Mouse (Mus musculus) intestine, postnatal 0 days (tissue): ENCODE measurements around the gene Sars2. TPM values are rescaled to one million over a fixed set of nuclear protein-coding genes. Genes with fewer than 3 reads are reported as not detected.

Experiments used
- ATAC-seq: fragments of 200-750 bp; cut with Nextera tagmentation; 2 replicates; pipeline ENCODE4 v1.8.0; 2017; ENCODE audit warnings: mild to moderate bottlenecking, moderate TSS enrichment, moderate library complexity
- H3K27ac ChIP-seq: fragments of 300-500 bp; sonication (generic); 2 replicates; pipeline ENCODE4 v1.5.1; 2014; ENCODE audit warnings: mild to moderate bottlenecking, low read depth, low read length, moderate library complexity
- H3K27me3 ChIP-seq: fragments of 300-500 bp; sonication (generic); replicated peaks from 2 replicates; pipeline ENCODE4 v1.6.1; 2014; ENCODE audit warnings: low read length, mixed read lengths; ENCODE audit not compliant: control insufficient read depth, insufficient read depth
- H3K36me3 ChIP-seq: fragments of 300-500 bp; sonication (generic); 2 replicates; pipeline ENCODE4 v1.6.1; 2014; ENCODE audit warnings: mild to moderate bottlenecking, moderate library complexity; ENCODE audit not compliant: control insufficient read depth, insufficient read depth
- H3K4me1 ChIP-seq: fragments of 300-500 bp; sonication (generic); replicated peaks from 2 replicates; pipeline ENCODE4 v1.6.1; 2014; ENCODE audit warnings: antibody characterized with exemption, low read length, mixed read lengths; ENCODE audit not compliant: control insufficient read depth, insufficient read depth
- H3K4me2 ChIP-seq: fragments of 300-500 bp; sonication (generic); replicated peaks from 2 replicates; pipeline ENCODE4 v1.6.1; 2014; ENCODE audit warnings: low read depth, mild to moderate bottlenecking, moderate library complexity
- H3K4me3 ChIP-seq: fragments of 300-500 bp; sonication (generic); 2 replicates; pipeline ENCODE4 v1.5.1; 2014; ENCODE audit warnings: low read depth, low read length
- H3K9ac ChIP-seq: fragments of 300-500 bp; sonication (generic); 2 replicates; pipeline ENCODE4 v1.6.1; 2014; ENCODE audit warnings: mild to moderate bottlenecking, low read depth, low read length
- H3K9me3 ChIP-seq: fragments of 300-500 bp; sonication (generic); 2 replicates; pipeline ENCODE4 v1.6.1; 2016; ENCODE audit warnings: mixed run types; ENCODE audit not compliant: control insufficient read depth
- CTCF ChIP-seq: sonication (generic); IDR thresholded peaks from 2 replicates; pipeline ENCODE4 v1.5.1; 2016; ENCODE audit warnings: low read depth, mild to moderate bottlenecking, control low read depth, antibody characterized with exemption, moderate library complexity
- WGBS: fragments of 180-500 bp; shearing (Covaris S2); extraction: QIAGEN DNeasy Blood & Tissue Kit; methylation state at CpG from one replicate; pipeline ENCODE4 v1.1.7; 2014; 5-methylcytosine and 5-hydroxymethylcytosine counted together
- polyA plus RNA-seq: library from polyadenylated mRNA; unstranded; fragments of >200 nt; fragmentation: Nextera tagmentation; extraction: Ambion mirVana; gene quantifications from 2 replicates; pipeline ENCODE4 v1.2.1, GENCODE M21; 2015

Gene Sars2
- polyA plus RNA-seq, 1 experiment from 2014 or later, result 8.6 TPM

GRCm38 (mm10) chr7:28722079-28722478, 19.7 kb upstream of the Sars2 start:
- ATAC-seq, result no peak
- Histone ChIP-seq H3K4me1 (no peaks in the 10 kb centered on the region), H3K4me2 (no peak overlapping the region), H3K36me3 (no peaks in the 10 kb centered on the region), H3K9me3 (no peaks in the 10 kb centered on the region), H3K9ac (no peak overlapping the region), H3K27me3 (no peaks in the 10 kb centered on the region), H3K4me3 (no peak overlapping the region), H3K27ac (no peak overlapping the region)
- peak; percentile 39 for TF ChIP-seq CTCF
- 94% methylated on average over 7 of the region's 7 CpGs for WGBS

- no peak overlapping the region for H3K4me3 ChIP-seq
- TF ChIP-seq CTCF, result no peak
- H3K4me2 ChIP-seq, result no peak overlapping the region
- H3K27ac ChIP-seq, result no peak overlapping the region
- no peaks in the 10 kb centered on the region for H3K4me1 ChIP-seq
- no peak overlapping the region for H3K9ac ChIP-seq
- no peaks in the 10 kb centered on the region for H3K9me3 ChIP-seq
- WGBS, result 90% methylated on average over 2 of the region's 2 CpGs
- no peaks in the 10 kb centered on the region for H3K36me3 ChIP-seq
- ATAC-seq, result no peak
- no peaks in the 10 kb centered on the region for H3K27me3 ChIP-seq
Observed at GRCm38 (mm10) chr7:28724613-28725012, 17.2 kb upstream of the Sars2 start.

- Histone ChIP-seq H3K9ac (no peak overlapping the region), H3K27me3 (no peaks in the 10 kb centered on the region), H3K36me3 (no peaks in the 10 kb centered on the region), H3K4me3 (no peak overlapping the region), H3K9me3 (0 out of 2 replicates have a peak, but pooled peaks cover 5% of the 10 kb centered on the region), H3K27ac (no peak overlapping the region), H3K4me1 (no peaks in the 10 kb centered on the region), H3K4me2 (no peak overlapping the region)
- ATAC-seq, result 0 out of 2 replicates have a peak, but pooled peaks have one; percentile 48
- WGBS, result 9% methylated on average over 14 of the region's 14 CpGs
- peak; percentile 95 for TF ChIP-seq CTCF
Observed at GRCm38 (mm10) chr7:28726600-28726999, 15.2 kb upstream of the Sars2 start.

GRCm38 (mm10) chr7:28727649-28728340, 14.0 kb upstream of the Sars2 start:
- Histone ChIP-seq H3K9me3 (0 out of 2 replicates have a peak, but pooled peaks cover 5% of the 10 kb centered on the region), H3K4me1 (0 out of 2 replicates have a peak, but pooled peaks cover under 1% of the 10 kb centered on the region), H3K4me3 (no peak overlapping the region), H3K27me3 (no peaks in the 10 kb centered on the region), H3K4me2 (no peak overlapping the region), H3K36me3 (no peaks in the 10 kb centered on the region), H3K9ac (no peak overlapping the region), H3K27ac (no peak overlapping the region)
- no peak for ATAC-seq
- WGBS, result 59% methylated on average over 10 of the region's 10 CpGs
- TF ChIP-seq CTCF, result peak; percentile 58

- Histone ChIP-seq H3K9ac (peak overlapping the region; percentile 31; the same call in 1 of the 2 replicates), H3K9me3 (0 out of 2 replicates have a peak, but pooled peaks cover 5% of the 10 kb centered on the region), H3K4me2 (peak overlapping the region; percentile 77), H3K4me1 (0 out of 2 replicates have a peak, but pooled peaks cover 3% of the 10 kb centered on the region), H3K4me3 (peak overlapping the region; percentile 38), H3K27me3 (no peaks in the 10 kb centered on the region), H3K36me3 (no peaks in the 10 kb centered on the region), H3K27ac (no peak overlapping the region)
- 4% methylated on average over 58 of the region's 58 CpGs for WGBS
- no peak for TF ChIP-seq CTCF
- ATAC-seq, result peak; percentile 76
Observed at GRCm38 (mm10) chr7:28732341-28733142, 9.2 kb upstream of the Sars2 start.

GRCm38 (mm10) chr7:28733211-28733610, 8.6 kb upstream of the Sars2 start:
- Histone ChIP-seq H3K9me3 (0 out of 2 replicates have a peak, but pooled peaks cover 5% of the 10 kb centered on the region), H3K4me2 (peak overlapping the region; percentile 77), H3K4me3 (peak overlapping the region; percentile 38), H3K4me1 (0 out of 2 replicates have a peak, but pooled peaks cover 3% of the 10 kb centered on the region), H3K36me3 (no peaks in the 10 kb centered on the region), H3K9ac (no peak overlapping the region), H3K27me3 (no peaks in the 10 kb centered on the region), H3K27ac (no peak overlapping the region)
- no peak for TF ChIP-seq CTCF
- 28% methylated on average over 11 of the region's 11 CpGs for WGBS
- no peak for ATAC-seq
